Mouse (Mus musculus) layer of hippocampus, adult 2 months (tissue): ENCODE data around the gene Ppil1. TPM values are rescaled to one million over a fixed set of nuclear protein-coding genes. Genes with fewer than 3 reads are reported as not detected.

Experiments
- DNase-seq, 2 experiments: peaks; one replicate each; pipeline ENCODE4 v3.0.0; 2022; ENCODE audit warnings: low spot score in 2 of 2
- H3K27ac ChIP-seq: fragments of 200-600 bp; 2 replicates; pipeline ENCODE4 v1.8.1; 2022
- H3K4me3 ChIP-seq: fragments of 200-600 bp; 2 replicates; pipeline ENCODE4 v1.8.1; 2022; ENCODE audit warnings: mild to moderate bottlenecking
- CTCF ChIP-seq: fragments of 200-600 bp; conservative IDR thresholded peaks from 2 replicates; pipeline ENCODE4 v1.8.1; 2022; ENCODE audit warnings: antibody characterized with exemption, mild to moderate bottlenecking, moderate library complexity
- total RNA-seq, 2 experiments: library from RNA; stranded (reverse); gene quantifications; 2 replicates each; pipeline ENCODE4 v1.2.3; 2021

The Ppil1 gene
- total RNA-seq, 2 experiments from 2014 or later, result 14.8 to 16.2 TPM

DNA sequence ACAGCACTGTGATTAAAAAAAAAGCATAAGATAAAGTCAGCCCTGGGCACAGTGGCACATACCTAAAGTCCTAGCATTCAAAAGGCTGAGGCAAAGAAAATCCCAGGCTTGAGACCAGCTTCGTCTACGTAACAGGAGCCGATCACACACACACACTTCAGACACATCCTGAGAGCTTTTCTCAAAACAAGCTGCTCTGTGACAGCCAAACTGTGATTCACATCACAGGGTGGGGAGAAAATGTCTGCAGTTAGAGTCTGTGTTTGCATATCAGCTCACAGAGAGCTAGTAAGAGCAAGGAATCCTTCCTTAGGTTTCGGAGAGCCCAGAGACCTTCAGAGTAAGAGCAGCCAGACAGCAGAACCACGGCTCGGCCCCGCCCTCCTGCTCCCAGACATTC is 36.9 kb upstream of the Ppil1 start:
- Histone ChIP-seq H3K4me3 (no peak overlapping the region), H3K27ac (peak overlapping the region; percentile 64)
- no peak for TF ChIP-seq CTCF
- no peak for DNase-seq

DNA sequence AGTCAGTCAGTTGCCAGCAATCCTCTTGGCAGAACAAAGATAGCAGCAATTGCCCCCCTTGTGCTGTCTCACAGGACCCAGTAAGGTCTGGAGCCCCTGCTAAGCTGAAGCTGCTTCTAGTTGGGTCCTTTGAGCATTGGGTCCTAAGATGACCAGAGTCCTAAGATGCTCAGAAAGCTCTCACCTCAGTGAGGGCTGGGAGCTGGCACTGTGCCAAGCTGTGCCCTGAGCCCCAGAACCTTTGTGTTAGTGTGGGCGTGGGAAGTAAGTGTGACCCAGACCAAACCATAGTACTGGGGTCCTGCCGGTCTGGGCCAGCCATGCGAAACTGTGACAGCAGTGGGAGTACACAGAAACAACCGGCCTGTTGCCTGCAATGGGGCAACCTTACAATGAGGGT is 35.3 kb upstream of the Ppil1 start:
- no peak overlapping the region for H3K4me3 ChIP-seq
- DNase-seq, result no peak
- H3K27ac ChIP-seq, result no peak overlapping the region
- TF ChIP-seq CTCF, result no peak

DNA sequence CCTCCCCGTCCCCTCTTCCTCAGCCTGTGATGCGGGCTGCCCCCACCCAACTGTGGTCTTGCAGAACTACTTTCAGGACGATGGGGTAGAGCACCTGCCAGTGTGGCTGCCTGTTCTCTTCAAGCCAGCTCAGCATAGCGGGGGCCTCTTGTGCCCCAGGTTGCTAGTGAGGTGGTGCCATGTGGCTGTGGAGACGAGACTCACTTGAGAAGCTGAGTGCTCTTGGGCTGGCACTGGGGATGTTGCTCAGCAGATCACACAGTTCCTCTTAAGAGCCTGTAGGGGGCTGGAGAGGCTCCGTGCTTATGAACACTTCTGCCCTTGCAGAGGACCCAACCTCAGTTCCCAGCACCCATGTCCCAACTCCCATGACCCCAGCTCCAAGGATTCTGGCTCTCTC is 33.8 kb upstream of the Ppil1 start:
- TF ChIP-seq CTCF, result peak; percentile 53
- no peak for DNase-seq
- Histone ChIP-seq H3K4me3 (no peak overlapping the region), H3K27ac (no peak overlapping the region)

DNA sequence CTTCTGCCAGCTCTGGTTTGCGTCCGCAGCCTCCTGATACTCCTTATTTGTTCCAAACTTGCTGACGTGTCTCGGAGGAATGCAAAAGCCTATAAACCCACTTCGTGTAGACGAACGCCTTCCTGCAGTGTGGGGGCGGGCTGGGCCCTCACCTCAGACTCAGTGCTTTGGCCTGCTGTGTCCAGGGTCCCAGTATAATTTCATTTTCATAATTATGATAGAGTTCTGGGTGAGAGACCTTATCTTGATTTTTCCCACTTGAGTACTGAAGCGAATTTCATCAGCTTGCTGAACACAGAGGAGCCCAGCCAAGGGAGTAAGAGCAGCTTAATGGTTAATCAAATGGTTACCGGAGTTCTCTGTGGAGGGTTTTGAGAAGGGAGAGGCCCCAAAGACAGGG is 33.3 kb upstream of the Ppil1 start:
- DNase-seq, result no peak

DNA sequence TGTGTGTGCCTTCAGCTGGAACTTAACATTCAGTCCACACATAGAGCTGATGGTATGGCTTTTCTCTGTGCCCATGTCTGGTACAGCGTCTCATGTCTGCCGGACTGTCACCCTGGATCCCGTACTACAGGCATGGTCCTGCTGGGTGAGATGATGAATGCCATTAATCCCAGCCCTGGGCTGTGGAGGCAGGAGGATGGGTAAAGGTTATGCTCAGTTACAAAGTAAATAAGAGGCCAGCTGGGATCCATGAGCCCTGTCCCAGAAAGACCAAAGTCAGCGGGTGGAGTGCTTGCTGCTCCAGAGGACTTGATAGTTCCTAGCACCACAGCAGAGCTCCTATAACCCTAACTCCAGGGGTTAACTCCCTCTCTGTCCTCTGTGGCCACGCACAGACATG is 31.8 kb upstream of the Ppil1 start:
- H3K27ac ChIP-seq, result no peak overlapping the region
- TF ChIP-seq CTCF, result no peak
- H3K4me3 ChIP-seq, result no peak overlapping the region
- DNase-seq, result no peak

More for the DNA sequence above, 33.3 kb upstream of the Ppil1 start:
- H3K4me3 ChIP-seq, result no peak overlapping the region
- no peak overlapping the region for H3K27ac ChIP-seq
- no peak for TF ChIP-seq CTCF

DNA sequence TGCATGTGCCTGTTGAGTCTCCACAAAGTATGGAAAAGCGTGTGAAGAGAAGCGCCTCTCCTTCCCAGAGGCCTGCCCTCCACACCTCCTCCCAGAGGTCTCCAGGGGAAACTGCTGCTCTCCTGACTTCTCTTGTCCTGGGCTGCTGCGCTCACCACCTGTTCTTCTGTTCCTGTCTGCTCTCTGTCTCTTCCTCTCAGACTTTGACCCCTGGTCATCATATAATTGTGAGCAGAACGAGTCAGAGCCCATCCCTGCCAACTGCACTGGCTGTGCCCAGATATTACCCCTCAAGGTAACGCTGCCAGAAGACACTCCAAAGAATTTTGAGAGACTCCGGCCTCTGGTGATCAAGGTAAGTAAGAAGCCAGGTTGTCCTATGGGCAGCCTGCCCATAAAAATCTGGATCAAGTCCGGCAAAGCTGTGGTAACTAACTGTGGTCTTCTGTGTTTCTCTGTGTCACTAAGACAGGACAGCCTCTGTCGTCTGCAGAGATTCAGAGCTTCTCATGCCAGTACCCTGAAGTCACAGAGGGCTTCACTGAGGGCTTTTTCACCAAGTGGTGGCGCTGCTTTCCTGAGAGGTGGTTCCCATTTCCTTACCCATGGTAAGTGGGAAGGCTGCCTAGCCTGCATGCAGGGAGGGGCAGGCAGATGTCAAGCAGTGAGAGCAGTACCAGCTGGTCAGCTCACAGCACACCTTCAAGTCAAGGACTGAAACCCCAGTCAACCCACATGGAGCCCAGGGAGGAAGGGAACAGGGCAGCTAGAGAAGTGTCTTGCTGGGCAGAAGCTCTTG is 30.0 kb upstream of the Ppil1 start:
- Histone ChIP-seq H3K4me3 (no peak overlapping the region), H3K27ac (no peak overlapping the region)
- no peak for DNase-seq
- TF ChIP-seq CTCF, result peak; percentile 41

DNA sequence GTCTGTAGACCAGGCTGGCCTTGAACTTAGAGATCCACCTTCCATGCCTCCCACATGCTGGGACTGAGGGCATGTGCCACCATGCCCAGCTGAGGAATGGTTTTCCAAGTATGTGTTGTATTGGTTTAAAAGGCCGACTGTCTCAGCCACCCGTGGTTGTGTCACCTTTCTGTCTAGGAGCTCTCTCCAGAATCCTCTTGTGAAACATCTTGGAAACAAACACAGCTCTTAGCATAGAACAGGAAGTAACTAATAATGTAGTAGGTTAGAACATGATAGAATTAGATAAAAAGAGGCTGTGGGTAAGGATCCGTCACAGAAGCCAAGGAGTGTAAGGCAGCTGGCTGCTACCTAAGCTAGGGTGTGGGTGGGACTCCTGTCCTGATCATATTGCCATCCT is 29.0 kb upstream of the Ppil1 start:
- DNase-seq, result no peak
- no peak for TF ChIP-seq CTCF
- H3K27ac ChIP-seq, result no peak overlapping the region

DNA sequence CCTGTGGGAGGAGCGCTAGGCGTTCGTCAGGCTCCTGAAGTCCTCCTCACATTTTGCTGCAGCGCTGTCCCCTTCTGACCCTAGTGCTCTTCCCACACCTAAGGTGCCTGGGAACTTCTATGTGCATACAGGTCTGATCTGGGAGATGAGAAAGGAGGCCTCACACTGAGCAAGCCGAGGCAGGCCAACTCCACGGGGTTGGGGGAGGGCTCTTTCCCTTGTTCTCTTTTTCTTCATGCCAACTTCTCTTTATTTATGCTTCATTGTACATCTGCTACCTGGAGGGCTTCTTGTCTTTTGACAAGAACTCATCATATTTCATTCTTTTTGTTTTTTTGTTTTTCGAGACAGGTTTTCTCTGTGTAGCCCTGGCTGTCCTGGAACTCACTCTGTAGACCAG is 27.8 kb upstream of the Ppil1 start:
- H3K4me3 ChIP-seq, result no peak overlapping the region
- H3K27ac ChIP-seq, result no peak overlapping the region
- TF ChIP-seq CTCF, result no peak
- DNase-seq, result no peak

More for the DNA sequence above, 29.0 kb upstream of the Ppil1 start:
- H3K4me3 ChIP-seq, result no peak overlapping the region

DNA sequence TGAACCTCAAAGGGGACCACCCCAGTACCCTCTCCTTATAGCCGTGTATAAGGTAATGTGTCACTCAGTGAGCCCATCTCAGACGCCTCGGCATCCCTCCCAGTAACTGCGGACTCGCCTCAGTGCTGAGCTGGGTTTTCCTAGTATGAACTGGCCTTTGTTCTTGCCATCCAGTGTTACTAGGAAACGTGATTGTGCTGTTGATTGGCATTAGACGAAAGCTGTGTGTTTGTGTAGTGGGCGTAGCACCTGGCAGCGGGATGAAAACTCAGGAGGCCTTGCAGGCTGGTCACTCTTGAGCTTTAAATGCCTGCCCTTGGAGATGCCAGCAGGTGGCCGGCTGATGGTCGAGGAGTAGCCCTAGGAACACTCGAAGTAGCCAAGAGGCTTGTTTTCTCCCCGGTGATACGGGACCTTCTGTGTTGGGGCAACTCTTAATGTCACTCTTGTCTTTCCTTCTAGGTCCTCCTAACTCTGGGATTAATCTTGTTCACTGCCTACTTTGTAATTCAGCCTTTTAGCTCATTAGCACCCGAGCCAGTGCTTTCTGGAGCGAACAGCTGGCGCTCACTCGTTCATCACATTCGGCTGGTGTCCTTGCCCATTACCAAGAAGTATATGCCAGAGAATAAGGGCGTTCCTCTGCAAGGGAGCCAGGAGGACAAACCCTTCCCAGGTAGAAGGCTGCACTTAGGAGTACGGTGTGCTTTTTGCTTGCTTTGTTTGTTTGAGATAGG is 18.4 kb upstream of the Ppil1 start:
- H3K27ac ChIP-seq, result peak overlapping the region; percentile 62
- no peak for TF ChIP-seq CTCF
- peak overlapping the region; percentile 4; the same call in 1 of the 2 replicates for H3K4me3 ChIP-seq
- no peak for DNase-seq

DNA sequence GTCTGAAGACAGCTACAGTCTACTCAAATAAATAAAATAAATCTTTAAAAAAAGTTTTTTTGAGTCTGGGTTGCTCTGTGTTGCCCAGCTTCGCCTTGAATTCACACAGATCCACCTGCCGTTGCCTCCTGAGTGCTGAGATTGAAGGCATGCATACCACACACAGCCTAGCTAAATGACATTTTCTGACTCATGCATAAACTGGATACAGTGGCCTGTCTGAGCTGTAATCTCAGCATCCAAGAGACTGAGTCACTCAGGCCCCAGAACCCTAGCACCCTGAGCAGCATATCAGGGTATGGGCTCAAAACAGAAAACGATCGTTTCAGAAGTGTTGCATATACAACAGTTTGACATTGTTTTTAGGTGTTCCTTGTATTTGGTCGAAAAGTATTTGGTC is 17.6 kb upstream of the Ppil1 start:
- Histone ChIP-seq H3K27ac (peak overlapping the region; percentile 62), H3K4me3 (no peak overlapping the region)
- no peak for DNase-seq
- TF ChIP-seq CTCF, result no peak

DNA sequence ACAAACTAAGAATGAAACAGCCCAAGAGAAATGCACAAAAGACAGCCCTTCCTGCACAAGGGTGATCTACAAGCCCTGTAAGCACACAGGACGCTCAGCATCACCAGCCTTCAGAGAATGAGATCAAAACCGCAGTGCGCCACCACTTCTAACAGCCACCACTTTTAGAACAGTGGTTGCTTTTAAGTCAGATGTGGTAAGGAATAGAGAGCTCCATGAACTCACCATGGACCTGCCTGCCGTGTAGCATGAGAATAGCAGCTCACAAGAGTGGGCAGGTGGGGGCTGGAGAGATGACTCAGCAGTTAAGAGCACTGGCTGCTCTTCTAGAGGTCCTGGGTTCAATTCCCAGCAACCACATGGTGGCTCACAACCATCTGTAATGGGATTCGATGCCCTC is 16.4 kb upstream of the Ppil1 start:
- Histone ChIP-seq H3K27ac (no peak overlapping the region), H3K4me3 (no peak overlapping the region)
- no peak for TF ChIP-seq CTCF
- no peak for DNase-seq

DNA sequence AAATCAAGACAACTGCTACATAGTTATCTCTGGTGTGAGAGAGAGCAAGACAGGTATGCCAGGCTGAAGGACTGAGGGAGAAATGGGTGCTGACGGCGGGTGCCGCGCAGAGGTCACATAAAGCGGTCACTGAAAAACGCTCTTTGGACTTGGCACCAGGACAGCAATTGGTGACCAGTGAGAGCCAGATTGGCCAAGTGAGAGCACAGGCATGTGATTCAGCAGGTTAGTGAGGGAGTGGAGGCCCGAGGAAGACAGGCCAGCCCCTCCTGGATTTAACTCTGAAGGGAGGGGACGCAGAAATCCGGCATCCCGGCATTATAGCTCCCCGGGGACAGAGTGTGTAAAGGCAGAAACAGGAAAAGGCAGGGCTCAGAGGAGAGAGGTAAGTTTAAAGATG is 9.9 kb upstream of the Ppil1 start:
- no peak overlapping the region for H3K4me3 ChIP-seq
- TF ChIP-seq CTCF, result no peak

DNA sequence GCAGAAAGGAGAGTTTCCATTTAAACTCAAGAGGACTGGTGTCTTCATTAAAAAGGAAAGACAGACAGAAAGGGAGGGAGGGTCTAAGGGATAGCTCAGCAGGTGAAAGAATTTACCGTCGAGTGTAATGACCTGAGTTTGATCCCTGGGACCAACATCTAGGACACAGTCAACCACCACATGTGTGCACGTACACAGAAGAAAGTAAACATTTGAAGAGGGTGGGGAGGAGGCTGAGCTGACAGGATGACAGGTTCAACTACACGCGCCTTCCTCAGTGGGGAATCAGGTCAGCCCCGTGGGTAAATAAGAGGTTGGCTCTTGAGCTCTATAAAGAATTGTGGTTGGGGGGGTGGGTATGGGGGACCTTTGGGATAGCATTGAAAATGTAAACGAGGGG is 9.2 kb upstream of the Ppil1 start:
- Histone ChIP-seq H3K27ac (no peak overlapping the region), H3K4me3 (no peak overlapping the region)
- TF ChIP-seq CTCF, result no peak
- no peak for DNase-seq

More for the DNA sequence above, 9.9 kb upstream of the Ppil1 start:
- no peak overlapping the region for H3K27ac ChIP-seq
- DNase-seq, result no peak
